Mouse (Mus musculus): ENCODE data around the gene Cep57l1. TPM values are rescaled to one million over a fixed set of nuclear protein-coding genes. Genes with fewer than 3 reads are reported as not detected.

Cep57l1 gene
- polyA plus RNA-seq, 1 experiment from 2014 or later = 6.3 TPM

DNA sequence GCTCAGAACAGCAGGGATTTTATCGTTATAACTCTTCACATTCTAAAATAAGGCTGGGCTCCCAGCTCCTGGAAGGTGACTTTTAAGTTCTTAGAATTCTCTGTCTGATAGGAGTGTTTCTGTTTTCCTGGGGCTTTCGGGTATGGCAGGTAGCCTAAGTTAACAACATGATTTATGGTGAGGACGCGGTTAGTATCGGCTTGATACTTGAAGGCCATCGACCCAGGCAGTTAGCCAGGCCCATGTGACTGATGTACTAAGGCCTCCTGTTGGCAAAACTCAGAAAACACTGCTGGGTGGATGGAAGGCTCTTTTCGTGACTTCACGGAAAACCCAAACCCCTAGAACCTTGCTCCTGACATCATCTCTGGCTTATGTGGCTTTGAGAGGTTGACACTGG lies 100.3 kb downstream of the Cep57l1 start:
- DNase-seq = no peak
- 84% methylated on average over 8 of the region's 8 CpGs for WGBS (ENCODE audit: insufficient replicate concordance)
- TF ChIP-seq EP300 (IDR thresholded peaks at IDR 0.05; ENCODE audit: low read depth) (no peak), CTCF (IDR thresholded peaks at IDR 0.05; ENCODE audit: low read depth) (no peak)

DNA sequence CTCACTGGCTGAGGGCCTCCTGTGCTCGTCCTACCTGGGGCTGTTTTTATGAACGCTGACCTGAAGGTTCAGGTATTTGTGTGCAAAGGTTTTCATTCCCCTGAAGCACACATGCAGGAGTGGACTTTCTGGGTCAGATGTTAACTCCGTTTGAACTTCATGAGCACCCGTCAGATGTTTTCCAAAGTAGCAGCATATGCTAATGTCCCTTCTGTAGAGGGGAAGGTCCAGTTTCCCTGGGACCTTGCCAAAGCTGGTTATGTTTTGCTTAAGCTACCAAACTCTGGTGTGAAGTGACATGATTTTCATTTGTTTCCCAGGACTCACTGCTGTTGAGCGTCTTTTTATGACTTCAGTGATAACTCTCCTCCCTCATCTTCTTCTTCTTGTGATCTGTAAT lies 110.0 kb downstream of the Cep57l1 start:
- Histone ChIP-seq H3K4me2 (ENCODE audit: low read depth, low read length) (no peak overlapping the region), H3K36me3 (replicated peaks; ENCODE audit: insufficient read depth, low read length) (no peaks in the 10 kb centered on the region), H3K4me1 (ENCODE audit: insufficient read depth) (no peaks in the 10 kb centered on the region; the same call in 1 of the 2 replicates), H3K27ac (ENCODE audit: low read depth) (peak overlapping the region; percentile 44; the same call in 1 of the 2 replicates), H3K4me3 (ENCODE audit: low read depth, low read length) (no peak overlapping the region), H3K9ac (replicated peaks) (no peak overlapping the region), H3K27me3 (ENCODE audit: insufficient read depth, low read length) (no peaks in the 10 kb centered on the region), H3K9me3 (ENCODE audit: low read length) (no peaks in the 10 kb centered on the region)
- DNase-seq (peak; percentile 21), ATAC-seq (peak; percentile 93)
- 63% methylated on average over 5 of the region's 5 CpGs for WGBS (ENCODE audit: insufficient replicate concordance)
- TF ChIP-seq CTCF (IDR thresholded peaks at IDR 0.05; ENCODE audit: low read depth) (no peak), EP300 (IDR thresholded peaks at IDR 0.05; ENCODE audit: low read depth) (no peak)

More for the DNA sequence above, 100.3 kb downstream of the Cep57l1 start:
- H3K9me3 ChIP-seq (ENCODE audit: low read length) = no peaks in the 10 kb centered on the region
- no peaks in the 10 kb centered on the region for H3K27me3 ChIP-seq (ENCODE audit: insufficient read depth, low read length)
- H3K36me3 ChIP-seq (replicated peaks; ENCODE audit: insufficient read depth, low read length) = no peaks in the 10 kb centered on the region
- ATAC-seq = no peak
- H3K9ac ChIP-seq (replicated peaks) = no peak overlapping the region
- no peak overlapping the region for H3K4me3 ChIP-seq (ENCODE audit: low read depth, low read length)
- H3K4me2 ChIP-seq (ENCODE audit: low read depth, low read length) = no peak overlapping the region
- H3K27ac ChIP-seq (ENCODE audit: low read depth) = no peak overlapping the region
- no peaks in the 10 kb centered on the region for H3K4me1 ChIP-seq (ENCODE audit: insufficient read depth)

DNA sequence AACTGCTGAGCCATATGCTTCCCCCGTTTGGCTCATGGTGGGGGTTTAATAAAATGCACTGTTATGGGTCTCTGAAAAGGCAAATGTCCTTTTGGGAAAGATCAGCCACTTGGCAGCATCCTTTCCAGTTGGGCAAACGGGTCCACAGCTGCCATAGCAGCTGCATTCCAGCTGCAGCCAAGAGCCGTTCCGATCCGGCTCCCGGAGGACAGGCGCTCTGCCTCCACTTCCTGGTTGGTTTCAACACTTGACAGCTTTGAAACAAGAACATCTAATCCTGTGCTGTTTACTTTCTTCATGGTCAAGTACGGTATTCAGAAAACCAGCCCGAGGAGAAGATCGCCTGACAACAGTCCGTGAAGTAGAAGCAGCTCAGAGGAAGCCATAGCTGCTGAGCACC lies 112.6 kb downstream of the Cep57l1 start:
- Histone ChIP-seq H3K4me1 (ENCODE audit: insufficient read depth) (no peaks in the 10 kb centered on the region; the same call in 1 of the 2 replicates), H3K36me3 (replicated peaks; ENCODE audit: insufficient read depth, low read length) (no peaks in the 10 kb centered on the region), H3K27me3 (ENCODE audit: insufficient read depth, low read length) (no peaks in the 10 kb centered on the region), H3K9me3 (ENCODE audit: low read length) (no peaks in the 10 kb centered on the region), H3K4me2 (ENCODE audit: low read depth, low read length) (no peak overlapping the region), H3K27ac (ENCODE audit: low read depth) (no peak overlapping the region), H3K4me3 (ENCODE audit: low read depth, low read length) (no peak overlapping the region), H3K9ac (replicated peaks) (no peak overlapping the region)
- ATAC-seq = no peak
- no peak for DNase-seq
- WGBS (ENCODE audit: insufficient replicate concordance) = 80% methylated on average over 11 of the region's 11 CpGs
- no peak for TF ChIP-seq CTCF (IDR thresholded peaks at IDR 0.05; ENCODE audit: low read depth)

DNA sequence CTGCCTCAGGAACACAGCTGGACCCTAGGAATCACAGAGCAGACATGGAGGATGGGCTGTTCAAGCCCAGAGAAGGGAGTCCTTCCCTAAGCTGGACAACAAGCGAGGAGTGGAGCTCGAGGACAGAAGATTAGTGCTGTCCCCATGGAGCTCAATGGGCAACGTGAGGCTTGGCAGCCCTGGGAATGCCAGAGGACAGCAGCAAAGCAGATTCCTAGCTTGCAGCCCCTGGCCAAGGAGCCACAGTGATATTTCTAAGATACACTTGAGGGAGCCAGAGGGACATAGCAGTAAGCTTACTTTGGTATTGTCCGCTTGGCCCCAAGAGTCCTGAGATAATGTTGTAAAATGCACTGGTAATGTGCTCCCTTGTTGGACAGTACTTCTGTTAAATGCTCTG lies 118.7 kb downstream of the Cep57l1 start:
- Histone ChIP-seq H3K9ac (replicated peaks) (no peak overlapping the region), H3K36me3 (replicated peaks; ENCODE audit: insufficient read depth, low read length) (no peaks in the 10 kb centered on the region), H3K4me2 (ENCODE audit: low read depth, low read length) (no peak overlapping the region), H3K27ac (ENCODE audit: low read depth) (no peak overlapping the region), H3K9me3 (ENCODE audit: low read length) (no peaks in the 10 kb centered on the region), H3K4me1 (ENCODE audit: insufficient read depth) (no peaks in the 10 kb centered on the region), H3K27me3 (ENCODE audit: insufficient read depth, low read length) (no peaks in the 10 kb centered on the region), H3K4me3 (ENCODE audit: low read depth, low read length) (no peak overlapping the region)
- DNase-seq (no peak), ATAC-seq (no peak)
- 77% methylated on average over 4 of the region's 4 CpGs for WGBS (ENCODE audit: insufficient replicate concordance)
- TF ChIP-seq EP300 (IDR thresholded peaks at IDR 0.05; ENCODE audit: low read depth) (no peak), CTCF (IDR thresholded peaks at IDR 0.05; ENCODE audit: low read depth) (no peak)

DNA sequence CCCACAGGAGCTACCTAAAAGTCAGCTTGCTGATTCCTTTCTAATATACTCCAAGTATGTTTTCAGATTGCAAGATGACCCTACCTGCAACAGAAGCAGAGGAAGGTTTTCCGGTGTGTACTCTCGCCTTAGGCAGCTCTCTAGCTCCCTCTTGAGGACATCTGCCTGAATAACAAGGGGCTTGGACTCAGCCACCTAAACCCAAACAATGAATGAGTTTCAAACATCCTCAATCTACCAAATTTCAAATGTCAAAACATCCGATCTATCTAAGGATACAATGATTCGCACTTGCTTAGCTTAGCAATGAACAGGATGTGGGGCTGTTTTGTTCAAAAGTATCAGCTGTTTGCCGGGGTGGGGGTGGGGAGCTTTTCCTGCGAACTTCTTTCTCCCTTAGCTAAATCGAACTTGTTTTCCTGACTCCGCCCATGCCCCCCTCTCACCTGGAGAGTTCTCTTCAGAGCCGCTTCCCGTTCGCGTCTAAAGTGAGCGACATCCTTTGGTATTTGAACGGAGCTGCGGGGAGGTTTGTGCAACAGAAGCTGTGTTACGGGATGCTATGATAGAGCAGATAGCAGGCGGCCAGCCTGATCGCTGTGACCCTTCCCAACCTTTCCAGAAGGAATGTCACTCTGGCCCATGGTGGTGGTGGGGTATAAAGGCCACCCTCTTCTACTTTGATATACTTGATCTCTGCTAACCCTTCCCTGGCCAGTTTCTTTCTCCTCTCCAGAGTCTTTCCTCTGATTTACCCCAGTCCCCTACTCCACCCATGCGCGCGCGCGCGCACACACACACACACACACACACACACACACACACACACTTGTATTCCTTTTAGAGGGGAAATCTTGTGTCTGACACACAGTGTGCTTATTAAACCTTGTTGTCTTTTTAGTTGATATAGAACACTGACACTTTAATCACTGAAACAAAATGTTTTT lies 119.5 kb downstream of the Cep57l1 start:
- Histone ChIP-seq H3K9me3 (ENCODE audit: low read length) (no peaks in the 10 kb centered on the region), H3K27ac (ENCODE audit: low read depth) (no peak overlapping the region), H3K27me3 (ENCODE audit: insufficient read depth, low read length) (no peaks in the 10 kb centered on the region), H3K4me1 (ENCODE audit: insufficient read depth) (no peaks in the 10 kb centered on the region), H3K4me3 (ENCODE audit: low read depth, low read length) (peak overlapping the region; percentile 45), H3K9ac (replicated peaks) (peak overlapping the region; percentile 8; the same call in 1 of the 2 replicates), H3K36me3 (replicated peaks; ENCODE audit: insufficient read depth, low read length) (no peaks in the 10 kb centered on the region), H3K4me2 (ENCODE audit: low read depth, low read length) (peak overlapping the region; percentile 69)
- TF ChIP-seq CTCF (IDR thresholded peaks at IDR 0.05; ENCODE audit: low read depth) = peak; percentile 94
- TF ChIP-seq EP300 (IDR thresholded peaks at IDR 0.05; ENCODE audit: low read depth) = no peak
- DNase-seq (peak; percentile 65), ATAC-seq (peak; percentile 59; the same call in 1 of the 2 replicates)
- WGBS (ENCODE audit: insufficient replicate concordance) = 20% methylated on average over 24 of the region's 24 CpGs

DNA sequence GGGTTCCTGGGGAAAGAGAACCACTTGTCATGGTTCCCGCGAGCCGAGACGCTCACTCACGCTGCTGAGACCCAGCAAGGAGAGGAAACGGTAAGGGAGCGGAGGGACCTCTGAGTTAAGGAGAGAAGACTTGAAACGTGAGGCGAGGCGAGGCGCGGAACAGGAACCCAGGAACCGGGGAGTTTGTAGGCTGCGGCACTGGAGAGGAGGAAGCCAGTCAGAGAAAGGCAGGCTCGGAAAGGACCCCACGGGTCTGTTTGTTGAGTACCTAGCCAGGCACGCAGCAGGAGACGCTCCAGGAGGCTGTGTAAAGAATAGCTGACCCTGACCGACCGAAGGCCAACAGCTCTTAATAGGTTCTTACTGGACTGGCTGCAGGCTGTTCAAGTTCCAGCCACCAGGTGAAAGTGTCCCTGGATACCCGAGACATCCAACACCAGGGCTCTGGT lies 125.1 kb downstream of the Cep57l1 start:
- 5% methylated on average over 21 of the region's 21 CpGs for WGBS (ENCODE audit: insufficient replicate concordance)
- Histone ChIP-seq H3K27me3 (ENCODE audit: insufficient read depth, low read length) (no peaks in the 10 kb centered on the region), H3K9ac (replicated peaks) (no peak overlapping the region), H3K27ac (ENCODE audit: low read depth) (no peak overlapping the region), H3K4me1 (ENCODE audit: insufficient read depth) (no peaks in the 10 kb centered on the region), H3K9me3 (ENCODE audit: low read length) (no peaks in the 10 kb centered on the region), H3K36me3 (replicated peaks; ENCODE audit: insufficient read depth, low read length) (no peaks in the 10 kb centered on the region), H3K4me3 (ENCODE audit: low read depth, low read length) (peak overlapping the region; percentile 7; the same call in 1 of the 2 replicates), H3K4me2 (ENCODE audit: low read depth, low read length) (peak overlapping the region; percentile 33)
- TF ChIP-seq CTCF (IDR thresholded peaks at IDR 0.05; ENCODE audit: low read depth) (0 out of 2 replicates have a peak, but pooled peaks have one; percentile 18), EP300 (IDR thresholded peaks at IDR 0.05; ENCODE audit: low read depth) (no peak)
- DNase-seq = peak; percentile 27
- no peak for ATAC-seq
